Mouse (Mus musculus): ENCODE results near the gene B3gnt2.

GRCm38 (mm10) chr11:22711327-22711726 is 149.4 kb downstream of the B3gnt2 start:
- TF ChIP-seq CTCF (IDR thresholded peaks at IDR 0.05; ENCODE audit: extremely low read depth, insufficient read depth, insufficient read length, insufficient replicate concordance) (no peak), POLR2A (IDR thresholded peaks at IDR 0.05; ENCODE audit: low read depth, low read length) (no peak)

All from spleen, adult 2 months (tissue).